Mouse (Mus musculus): ENCODE results near the gene E2f2.

DNA sequence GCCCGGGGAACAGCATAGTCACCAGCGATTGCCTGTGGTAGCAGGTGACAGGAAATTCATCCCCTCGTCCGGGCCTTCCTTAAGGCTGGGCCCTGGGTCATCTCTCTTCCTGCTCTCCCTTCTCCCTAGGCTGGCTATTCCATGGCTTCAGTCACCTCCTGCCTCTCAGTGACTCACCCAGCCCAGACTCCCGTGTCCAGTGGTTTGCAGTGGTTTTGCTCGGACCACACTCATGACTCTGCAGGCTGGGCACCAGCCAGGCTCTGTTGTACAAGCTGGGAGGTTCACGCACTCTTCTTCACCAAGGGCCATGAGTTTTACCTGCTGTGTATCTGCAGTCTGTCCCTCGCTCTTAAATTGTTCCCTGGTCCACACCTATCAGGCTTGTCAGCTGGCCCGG is 38.7 kb downstream of the E2f2 start:
- TF ChIP-seq CTCF (IDR thresholded peaks at IDR 0.05; ENCODE audit: low read depth, low read length), result no peak
- TF ChIP-seq POLR2A (IDR thresholded peaks at IDR 0.05; ENCODE audit: borderline replicate concordance, low read depth, low read length), result no peak
